Mouse (Mus musculus) brain, adult 10 weeks (tissue): Measurements from ENCODE around the gene Bmf. TPM values are rescaled to one million over a fixed set of nuclear protein-coding genes. Genes with fewer than 3 reads are reported as not detected.

Experiments used
- polyA plus RNA-seq: library from polyadenylated mRNA; stranded (reverse); fragments of 350-450 nt; fragmentation: Illumina TruSeq; extraction: RNeasy Lipid Tissue Mini Kit (QIAGEN cat#74804); gene quantifications from one replicate; pipeline ENCODE4 v1.2.3, GENCODE M21; 2015; ENCODE audit warnings: low read depth, low replicate concordance

Gene Bmf
- polyA plus RNA-seq, result 4.3 TPM

GRCm38 (mm10) chr2:118549507-118550473 is at the start of gene Bmf:
Bmf (minus strand) TSS chr2:118549687.

DNA sequence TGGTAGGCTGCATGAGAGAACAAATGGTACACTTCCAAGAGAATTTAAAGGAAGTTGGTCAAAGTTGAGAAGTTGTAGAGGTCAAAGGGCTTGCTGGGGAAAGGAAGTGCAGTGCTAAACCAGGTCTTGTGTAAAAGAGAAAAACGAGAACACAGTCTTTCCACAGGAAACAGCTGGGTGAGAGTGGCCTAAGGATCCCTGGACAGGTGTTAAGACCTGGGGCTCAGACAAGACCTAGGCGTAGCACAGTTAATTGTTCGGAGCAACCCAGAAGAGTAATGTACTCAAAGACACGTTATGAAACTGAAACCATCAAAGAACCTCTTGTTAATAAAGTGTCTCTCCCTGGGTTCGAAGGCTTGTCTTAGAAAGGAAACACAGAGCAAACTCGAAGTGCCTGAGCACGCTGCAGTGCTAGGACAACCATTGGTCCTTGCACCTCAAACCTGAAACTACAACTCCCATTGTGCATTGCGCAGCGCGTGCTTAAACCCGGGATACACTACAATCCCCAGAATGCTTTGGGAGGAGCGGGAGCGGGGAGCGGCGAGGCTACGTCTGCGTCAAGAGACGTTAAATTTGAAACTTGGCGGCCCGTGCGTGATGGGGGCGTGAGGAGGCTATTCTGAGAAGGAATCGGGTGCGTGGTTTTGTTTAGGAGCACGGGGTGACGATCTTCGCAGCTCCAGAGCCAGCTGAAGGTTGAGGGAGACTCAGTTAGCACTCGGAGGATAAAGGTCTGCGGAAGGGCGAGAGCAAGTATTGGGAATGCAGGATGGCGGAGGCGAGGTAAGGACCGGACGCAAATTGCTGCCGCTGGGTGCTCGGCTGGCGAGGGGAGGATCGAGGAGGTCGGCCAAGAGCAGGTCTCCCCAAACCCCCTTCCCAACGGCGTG is 48.4 kb upstream of the Bmf start, which contains the start of gene Bub1b:
Bub1b (plus strand) TSS at position 539 of the 896 bp plus-strand sequence.

GRCm38 (mm10) chr2:118479550-118479909 is 70.0 kb downstream of the Bmf start, which contains the start of gene Srp14:
Srp14 (minus strand) TSS chr2:118479711.

Other genes starting within 250 kb of the Bmf start
- 6.6 TPM for gene Gpr176, start 176.3 kb downstream of the Bmf start, polyA plus RNA-seq
- 11.2 TPM for gene Eif2ak4, start 161.1 kb downstream of the Bmf start, polyA plus RNA-seq
- gene Srp14, start 70.0 kb downstream of the Bmf start, polyA plus RNA-seq, result 260 TPM
- 1.3 TPM for gene Bub1b, start 48.5 kb upstream of the Bmf start, polyA plus RNA-seq
- gene Pak6, start 113.6 kb upstream of the Bmf start, polyA plus RNA-seq, result 31.5 TPM
- 15.3 TPM for gene Ankrd63, start 154.3 kb upstream of the Bmf start, polyA plus RNA-seq
- gene Plcb2, start 178.8 kb upstream of the Bmf start, polyA plus RNA-seq, result 2.4 TPM
- gene Inafm2, start 196.1 kb upstream of the Bmf start, polyA plus RNA-seq, result 25.2 TPM
- gene Ccdc9b, start 213.0 kb upstream of the Bmf start, polyA plus RNA-seq, result 4.2 TPM
- not detected for gene Phgr1, start 223.1 kb upstream of the Bmf start, polyA plus RNA-seq
- 137 TPM for gene Disp2, start 230.0 kb upstream of the Bmf start, polyA plus RNA-seq